Mouse (Mus musculus) midbrain, embryonic 13.5 days (tissue): ENCODE measurements around the gene Sik3. TPM values are rescaled to one million over a fixed set of nuclear protein-coding genes. Genes with fewer than 3 reads are reported as not detected.
"Not testable (repeated sequence)": the region's sequence is repeated elsewhere in the genome, so short reads cannot be mapped to it uniquely, and the experiment has no call there.

Source experiments
- ATAC-seq: fragments of 200-750 bp; cut with Nextera tagmentation; 2 replicates; pipeline ENCODE4 v1.8.0; 2017; ENCODE audit warnings: mild to moderate bottlenecking, moderate TSS enrichment, moderate library complexity
- H3K27ac ChIP-seq: fragments of 300-500 bp; sonication (generic); 2 replicates; pipeline ENCODE4 v1.5.1; 2015; ENCODE audit warnings: inconsistent platforms, mild to moderate bottlenecking, moderate library complexity
- H3K27me3 ChIP-seq: fragments of 300-500 bp; sonication (generic); 2 replicates; pipeline ENCODE4 v1.6.1; 2015; ENCODE audit warnings: mild to moderate bottlenecking, inconsistent platforms
- H3K36me3 ChIP-seq: fragments of 300-500 bp; sonication (generic); 2 replicates; pipeline ENCODE4 v1.6.1; 2015; ENCODE audit warnings: mild to moderate bottlenecking, inconsistent platforms
- H3K4me1 ChIP-seq: fragments of 300-500 bp; sonication (generic); replicated peaks from 2 replicates; pipeline ENCODE4 v1.6.1; 2015; ENCODE audit warnings: inconsistent platforms
- H3K4me2 ChIP-seq: fragments of 300-500 bp; sonication (generic); replicated peaks from 2 replicates; pipeline ENCODE4 v1.6.1; 2015; ENCODE audit warnings: moderate library complexity, mild to moderate bottlenecking, inconsistent platforms
- H3K4me3 ChIP-seq: fragments of 300-500 bp; sonication (generic); replicated peaks from 2 replicates; pipeline ENCODE4 v1.5.1; 2015; ENCODE audit warnings: mild to moderate bottlenecking, inconsistent platforms
- H3K9ac ChIP-seq: fragments of 300-500 bp; sonication (generic); replicated peaks from 2 replicates; pipeline ENCODE4 v1.6.1; 2015; ENCODE audit warnings: mild to moderate bottlenecking, inconsistent platforms
- H3K9me3 ChIP-seq: fragments of 300-500 bp; sonication (generic); 2 replicates; pipeline ENCODE4 v1.6.1; 2016; ENCODE audit warnings: mild to moderate bottlenecking, inconsistent platforms
- WGBS: fragments of 180-500 bp; shearing (Covaris S2); methylation state at CpG from one replicate; pipeline ENCODE4 v1.1.7; 2015; 5-methylcytosine and 5-hydroxymethylcytosine counted together
- polyA plus RNA-seq: library from polyadenylated mRNA; unstranded; fragments of >200 nt; fragmentation: Nextera tagmentation; extraction: Ambion mirVana; gene quantifications from 2 replicates; pipeline ENCODE4 v1.2.1, GENCODE M21; 2015

Gene Sik3
- polyA plus RNA-seq, 1 experiment from 2014 or later: 6.7 TPM

- peaks cover 16% of the 10 kb centered on the region; the same call in 1 of the 2 replicates for H3K36me3 ChIP-seq
- 1% methylated on average over 6 of the region's 6 CpGs for WGBS
- ATAC-seq: peak; percentile 97
- no peaks in the 10 kb centered on the region for H3K27me3 ChIP-seq
- H3K4me2 ChIP-seq: no peak overlapping the region
- H3K9ac ChIP-seq: peak overlapping the region; percentile 10; the same call in 1 of the 2 replicates
- no peak overlapping the region for H3K4me3 ChIP-seq
- peak overlapping the region; percentile 75 for H3K27ac ChIP-seq
- no peaks in the 10 kb centered on the region for H3K9me3 ChIP-seq
- peaks cover 26% of the 10 kb centered on the region for H3K4me1 ChIP-seq
Observed at GRCm38 (mm10) chr9:46119943-46120441, 107.4 kb downstream of the Sik3 start.

GRCm38 (mm10) chr9:46120468-46121253 lies 108.0 kb downstream of the Sik3 start:
- Histone ChIP-seq H3K4me1 (peaks cover 23% of the 10 kb centered on the region), H3K4me3 (no peak overlapping the region), H3K27ac (peak overlapping the region; percentile 75), H3K9ac (no peak overlapping the region), H3K4me2 (no peak overlapping the region), H3K27me3 (no peaks in the 10 kb centered on the region), H3K9me3 (no peaks in the 10 kb centered on the region), H3K36me3 (peaks cover 18% of the 10 kb centered on the region; the same call in 1 of the 2 replicates)
- WGBS: 80% methylated on average over 6 of the region's 6 CpGs
- ATAC-seq: 0 out of 2 replicates have a peak, but pooled peaks have one; percentile 46

GRCm38 (mm10) chr9:46121486-46121885 lies 108.9 kb downstream of the Sik3 start:
- H3K4me3 ChIP-seq: no peak overlapping the region
- peaks cover 18% of the 10 kb centered on the region for H3K4me1 ChIP-seq
- H3K27ac ChIP-seq: no peak overlapping the region
- no peak overlapping the region for H3K4me2 ChIP-seq
- no peaks in the 10 kb centered on the region for H3K27me3 ChIP-seq
- peaks cover 21% of the 10 kb centered on the region; the same call in 1 of the 2 replicates for H3K36me3 ChIP-seq
- no peak overlapping the region for H3K9ac ChIP-seq
- 81% methylated on average over 4 of the region's 4 CpGs for WGBS
- ATAC-seq: no peak
- no peaks in the 10 kb centered on the region for H3K9me3 ChIP-seq

- H3K4me2 ChIP-seq: no peak overlapping the region
- H3K9me3 ChIP-seq: no peaks in the 10 kb centered on the region
- H3K27me3 ChIP-seq: no peaks in the 10 kb centered on the region
- H3K27ac ChIP-seq: no peak overlapping the region
- H3K4me1 ChIP-seq: peaks cover 30% of the 10 kb centered on the region
- no peak overlapping the region for H3K9ac ChIP-seq
- ATAC-seq: no peak
- H3K36me3 ChIP-seq: peaks cover 21% of the 10 kb centered on the region; the same call in 1 of the 2 replicates
- WGBS: 88% methylated on average over 9 of the region's 9 CpGs
- no peak overlapping the region for H3K4me3 ChIP-seq
Observed at GRCm38 (mm10) chr9:46122731-46123130, 110.1 kb downstream of the Sik3 start.

GRCm38 (mm10) chr9:46126295-46126694 lies 113.7 kb downstream of the Sik3 start:
- no peak overlapping the region for H3K9ac ChIP-seq
- no peak for ATAC-seq
- no peak overlapping the region for H3K4me2 ChIP-seq
- 84% methylated on average over 2 of the region's 2 CpGs for WGBS
- no peak overlapping the region for H3K27ac ChIP-seq
- no peaks in the 10 kb centered on the region for H3K9me3 ChIP-seq
- H3K36me3 ChIP-seq: peaks cover 25% of the 10 kb centered on the region
- peaks cover 14% of the 10 kb centered on the region for H3K4me1 ChIP-seq
- H3K27me3 ChIP-seq: no peaks in the 10 kb centered on the region
- no peak overlapping the region for H3K4me3 ChIP-seq

- no peak for ATAC-seq
- no peak overlapping the region for H3K4me2 ChIP-seq
- H3K4me3 ChIP-seq: no peak overlapping the region
- no peak overlapping the region for H3K27ac ChIP-seq
- H3K9me3 ChIP-seq: no peaks in the 10 kb centered on the region
- no peaks in the 10 kb centered on the region for H3K27me3 ChIP-seq
- peaks cover 14% of the 10 kb centered on the region for H3K4me1 ChIP-seq
- H3K9ac ChIP-seq: no peak overlapping the region
- H3K36me3 ChIP-seq: peaks cover 25% of the 10 kb centered on the region
- 20% methylated on average over 5 of the region's 5 CpGs for WGBS
Observed at GRCm38 (mm10) chr9:46127326-46127725, 114.7 kb downstream of the Sik3 start.

GRCm38 (mm10) chr9:46129241-46129640 lies 116.6 kb downstream of the Sik3 start:
- Histone ChIP-seq H3K27ac (no peak overlapping the region), H3K27me3 (no peaks in the 10 kb centered on the region), H3K4me3 (no peak overlapping the region), H3K4me2 (no peak overlapping the region), H3K36me3 (peaks cover 13% of the 10 kb centered on the region), H3K9me3 (no peaks in the 10 kb centered on the region), H3K4me1 (peaks cover 14% of the 10 kb centered on the region), H3K9ac (no peak overlapping the region)
- WGBS: 79% methylated on average over 2 of the region's 2 CpGs
- no peak for ATAC-seq

- H3K27me3 ChIP-seq, H3K9ac ChIP-seq, H3K27ac ChIP-seq, H3K4me1 ChIP-seq, H3K4me3 ChIP-seq, ATAC-seq, H3K4me2 ChIP-seq, H3K9me3 ChIP-seq, H3K36me3 ChIP-seq: not testable (repeated sequence)
Observed at GRCm38 (mm10) chr9:46132821-46133220, 120.2 kb downstream of the Sik3 start.

- Histone ChIP-seq H3K9ac (no peak overlapping the region), H3K27me3 (no peaks in the 10 kb centered on the region), H3K27ac (no peak overlapping the region), H3K36me3 (no peaks in the 10 kb centered on the region), H3K9me3 (no peaks in the 10 kb centered on the region), H3K4me3 (no peak overlapping the region), H3K4me1 (no peaks in the 10 kb centered on the region), H3K4me2 (no peak overlapping the region)
- ATAC-seq: no peak
- 76% methylated on average over 6 of the region's 6 CpGs for WGBS
Observed at GRCm38 (mm10) chr9:46138831-46139230, 126.2 kb downstream of the Sik3 start.

GRCm38 (mm10) chr9:46140811-46141210 lies 128.2 kb downstream of the Sik3 start:
- H3K9me3 ChIP-seq: no peaks in the 10 kb centered on the region
- no peak overlapping the region for H3K27ac ChIP-seq
- H3K4me1 ChIP-seq: no peaks in the 10 kb centered on the region
- no peak for ATAC-seq
- H3K4me3 ChIP-seq: no peak overlapping the region
- H3K9ac ChIP-seq: no peak overlapping the region
- 80% methylated on average over 1 of the region's 1 CpGs for WGBS
- H3K4me2 ChIP-seq: no peak overlapping the region
- H3K36me3 ChIP-seq: no peaks in the 10 kb centered on the region
- no peaks in the 10 kb centered on the region for H3K27me3 ChIP-seq

- Histone ChIP-seq H3K4me1 (peaks cover 6% of the 10 kb centered on the region), H3K36me3 (no peaks in the 10 kb centered on the region), H3K4me2 (no peak overlapping the region), H3K9me3 (no peaks in the 10 kb centered on the region), H3K27me3 (no peaks in the 10 kb centered on the region), H3K9ac (no peak overlapping the region), H3K27ac (no peak overlapping the region), H3K4me3 (no peak overlapping the region)
- WGBS: 82% methylated on average over 1 of the region's 1 CpGs
- no peak for ATAC-seq
Observed at GRCm38 (mm10) chr9:46142031-46142430, 129.4 kb downstream of the Sik3 start.

GRCm38 (mm10) chr9:46142492-46142891 lies 129.9 kb downstream of the Sik3 start:
- WGBS: 91% methylated on average over 1 of the region's 1 CpGs
- Histone ChIP-seq H3K4me1 (peaks cover 6% of the 10 kb centered on the region), H3K4me2 (no peak overlapping the region), H3K4me3 (no peak overlapping the region), H3K9me3 (no peaks in the 10 kb centered on the region), H3K27ac (no peak overlapping the region), H3K36me3 (no peaks in the 10 kb centered on the region), H3K27me3 (no peaks in the 10 kb centered on the region), H3K9ac (no peak overlapping the region)
- ATAC-seq: no peak
